Mouse (Mus musculus) naive thymus-derived CD4-positive, alpha-beta T cell, adult 5 months (primary cell): ENCODE results near the gene Gm13285. TPM values are rescaled to one million over a fixed set of nuclear protein-coding genes. Genes with fewer than 3 reads are reported as not detected.

ENCODE experiments used
- polyA plus RNA-seq: library from polyadenylated mRNA; unstranded; fragments of 100-300 nt; shearing (Covaris generic); gene quantifications from one replicate; pipeline ENCODE4 v1.2.1, GENCODE M21; 2017

Gene Gm13285
- polyA plus RNA-seq: not detected

GRCm38 (mm10) chr4:88799365-88799764 is at the start of gene Gm13285:
Gm13285 (plus strand) TSS chr4:88799665.

DNA sequence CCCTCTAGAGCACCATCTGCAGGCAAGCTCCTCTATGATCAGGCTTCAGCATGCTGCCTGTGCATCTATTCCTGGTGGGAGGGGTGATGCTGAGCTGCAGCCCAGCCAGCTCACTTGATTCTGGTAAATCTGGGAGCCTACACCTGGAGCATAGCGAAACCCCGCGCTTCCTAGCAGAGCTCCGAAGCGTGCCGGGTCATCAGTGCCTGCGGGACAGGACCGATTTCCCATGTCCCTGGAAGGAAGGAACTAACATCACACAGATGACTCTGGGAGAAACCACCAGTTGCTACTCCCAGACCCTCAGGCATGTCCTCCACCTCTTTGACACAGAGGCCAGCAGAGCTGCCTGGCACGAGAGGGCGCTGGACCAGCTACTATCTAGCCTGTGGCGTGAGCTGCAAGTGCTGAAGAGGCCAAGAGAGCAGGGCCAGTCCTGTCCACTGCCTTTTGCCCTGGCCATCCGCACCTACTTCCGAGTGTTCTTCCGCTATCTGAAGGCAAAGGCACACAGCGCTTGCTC is 44.6 kb upstream of the Gm13285 start, which contains the start of gene Gm13271:
Gm13271 (plus strand) TSS at position 51 of the 523 bp plus-strand sequence.

DNA sequence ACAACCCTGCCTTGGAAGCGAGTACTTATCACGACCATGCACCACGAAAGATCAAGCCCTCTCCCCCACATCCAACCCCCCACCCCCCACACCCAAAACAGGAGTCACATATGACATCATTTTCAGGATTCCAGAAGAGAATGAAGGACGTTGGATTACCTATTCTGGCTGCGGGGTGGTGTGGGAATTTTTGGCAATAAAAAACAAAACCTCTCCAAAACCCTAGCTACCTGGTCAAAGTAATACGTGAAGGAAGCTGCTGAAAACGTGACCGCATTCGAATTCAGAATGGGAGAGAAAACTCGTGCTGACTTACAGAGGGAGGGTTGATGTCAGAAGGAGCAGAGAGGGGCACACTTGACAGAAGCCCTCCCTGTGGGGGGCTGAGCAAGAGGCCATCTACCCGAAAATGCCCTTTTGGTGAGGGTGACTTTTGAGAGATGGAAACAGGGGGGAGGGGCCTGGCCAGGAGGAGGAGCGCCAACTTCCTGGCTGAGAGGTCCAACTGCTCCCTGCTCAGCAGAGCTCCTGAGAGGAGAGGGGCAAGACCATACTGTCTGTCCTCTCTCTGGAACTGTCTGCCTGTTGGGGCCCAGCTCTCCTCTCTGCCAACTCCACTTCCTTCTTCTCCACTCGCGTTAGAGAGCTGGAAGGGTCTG is 39.7 kb upstream of the Gm13285 start, which contains the start of gene Gm13283:
Gm13283 (plus strand) TSS at position 510 of the 659 bp plus-strand sequence.

DNA sequence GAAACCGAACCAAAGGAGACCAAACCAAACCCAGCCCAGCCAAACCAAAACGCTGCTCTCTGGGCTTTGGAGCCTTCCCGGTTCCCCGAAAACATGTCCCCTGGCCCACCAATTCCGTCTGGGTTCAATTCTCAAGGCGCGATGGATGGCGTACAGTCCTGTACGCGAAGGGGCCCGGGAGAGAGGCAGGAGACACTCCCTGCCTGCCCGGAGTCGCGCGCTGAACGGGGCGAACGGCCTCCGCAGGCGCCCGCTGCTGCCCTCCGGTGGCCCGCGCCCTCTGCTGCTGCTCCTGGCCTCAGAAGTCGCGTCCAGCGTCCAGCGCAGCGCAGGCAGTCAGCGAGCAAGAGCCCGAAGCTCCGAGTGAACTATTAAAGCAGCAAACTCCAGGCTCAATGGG is 25.9 kb upstream of the Gm13285 start, which contains the start of gene Gm13290:
Gm13290 (plus strand) TSS at position 301 of the 400 bp plus-strand sequence.

GRCm38 (mm10) chr4:88776622-88777021 is 22.8 kb upstream of the Gm13285 start, which contains the start of gene Gm13289:
Gm13289 (plus strand) TSS chr4:88776922.

DNA sequence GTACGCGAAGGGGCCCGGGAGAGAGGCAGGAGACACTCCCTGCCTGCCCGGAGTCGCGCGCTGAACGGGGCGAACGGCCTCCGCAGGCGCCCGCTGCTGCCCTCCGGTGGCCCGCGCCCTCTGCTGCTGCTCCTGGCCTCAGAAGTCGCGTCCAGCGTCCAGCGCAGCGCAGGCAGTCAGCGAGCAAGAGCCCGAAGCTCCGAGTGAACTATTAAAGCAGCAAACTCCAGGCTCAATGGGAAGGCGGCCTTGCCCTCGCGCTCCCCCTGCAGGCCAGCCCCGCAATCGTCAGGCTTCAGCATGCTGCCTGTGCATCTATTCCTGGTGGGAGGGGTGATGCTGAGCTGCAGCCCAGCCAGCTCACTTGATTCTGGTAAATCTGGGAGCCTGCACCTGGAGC is 19.9 kb upstream of the Gm13285 start, which contains the start of gene Gm13272:
Gm13272 (plus strand) TSS at position 301 of the 400 bp plus-strand sequence.

GRCm38 (mm10) chr4:88781831-88782230 is 17.6 kb upstream of the Gm13285 start, which contains the start of gene Ifnz:
Ifnz (plus strand) TSS chr4:88782131.

DNA sequence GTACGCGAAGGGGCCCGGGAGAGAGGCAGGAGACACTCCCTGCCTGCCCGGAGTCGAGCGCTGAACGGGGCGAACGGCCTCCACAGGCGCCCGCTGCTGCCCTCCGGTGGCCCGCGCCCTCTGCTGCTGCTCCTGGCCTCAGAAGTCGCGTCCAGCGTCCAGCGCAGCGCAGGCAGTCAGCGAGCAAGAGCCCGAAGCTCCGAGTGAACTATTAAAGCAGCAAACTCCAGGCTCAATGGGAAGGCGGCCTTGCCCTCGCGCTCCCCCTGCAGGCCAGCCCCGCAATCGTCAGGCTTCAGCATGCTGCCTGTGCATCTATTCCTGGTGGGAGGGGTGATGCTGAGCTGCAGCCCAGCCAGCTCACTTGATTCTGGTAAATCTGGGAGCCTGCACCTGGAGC is 14.1 kb upstream of the Gm13285 start, which contains the start of gene Gm13276:
Gm13276 (plus strand) TSS at position 301 of the 400 bp plus-strand sequence.

GRCm38 (mm10) chr4:88788402-88788801 is 11.1 kb upstream of the Gm13285 start, which contains the start of gene Gm13277:
Gm13277 (plus strand) TSS chr4:88788632.

DNA sequence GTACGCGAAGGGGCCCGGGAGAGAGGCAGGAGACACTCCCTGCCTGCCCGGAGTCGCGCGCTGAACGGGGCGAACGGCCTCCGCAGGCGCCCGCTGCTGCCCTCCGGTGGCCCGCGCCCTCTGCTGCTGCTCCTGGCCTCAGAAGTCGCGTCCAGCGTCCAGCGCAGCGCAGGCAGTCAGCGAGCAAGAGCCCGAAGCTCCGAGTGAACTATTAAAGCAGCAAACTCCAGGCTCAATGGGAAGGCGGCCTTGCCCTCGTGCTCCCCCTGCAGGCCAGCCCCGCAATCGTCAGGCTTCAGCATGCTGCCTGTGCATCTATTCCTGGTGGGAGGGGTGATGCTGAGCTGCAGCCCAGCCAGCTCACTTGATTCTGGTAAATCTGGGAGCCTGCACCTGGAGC is 8.2 kb upstream of the Gm13285 start, which contains the start of gene Gm13278:
Gm13278 (plus strand) TSS at position 301 of the 400 bp plus-strand sequence.

DNA sequence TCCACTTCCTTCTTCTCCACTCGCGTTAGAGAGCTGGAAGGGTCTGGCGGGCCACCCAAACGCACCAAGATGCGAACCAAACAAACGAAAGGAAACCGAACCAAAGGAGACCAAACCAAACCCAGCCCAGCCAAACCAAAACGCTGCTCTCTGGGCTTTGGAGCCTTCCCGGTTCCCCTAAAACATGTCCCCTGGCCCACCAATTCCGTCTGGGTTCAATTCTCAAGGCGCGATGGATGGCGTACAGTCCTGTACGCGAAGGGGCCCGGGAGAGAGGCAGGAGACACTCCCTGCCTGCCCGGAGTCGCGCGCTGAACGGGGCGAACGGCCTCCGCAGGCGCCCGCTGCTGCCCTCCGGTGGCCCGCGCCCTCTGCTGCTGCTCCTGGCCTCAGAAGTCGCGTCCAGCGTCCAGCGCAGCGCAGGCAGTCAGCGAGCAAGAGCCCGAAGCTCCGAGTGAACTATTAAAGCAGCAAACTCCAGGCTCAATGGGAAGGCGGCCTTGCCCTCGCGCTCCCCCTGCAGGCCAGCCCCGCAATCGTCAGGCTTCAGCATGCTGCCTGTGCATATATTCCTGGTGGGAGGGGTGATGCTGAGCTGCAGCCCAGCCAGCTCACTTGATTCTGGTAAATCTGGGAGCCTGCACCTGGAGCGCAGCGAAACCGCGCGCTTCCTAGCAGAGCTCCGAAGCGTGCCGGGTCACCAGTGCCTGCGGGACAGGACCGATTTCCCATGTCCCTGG is 5.4 kb upstream of the Gm13285 start, which contains the start of gene Gm13275:
Gm13275 (plus strand) TSS at position 552 of the 740 bp plus-strand sequence.

DNA sequence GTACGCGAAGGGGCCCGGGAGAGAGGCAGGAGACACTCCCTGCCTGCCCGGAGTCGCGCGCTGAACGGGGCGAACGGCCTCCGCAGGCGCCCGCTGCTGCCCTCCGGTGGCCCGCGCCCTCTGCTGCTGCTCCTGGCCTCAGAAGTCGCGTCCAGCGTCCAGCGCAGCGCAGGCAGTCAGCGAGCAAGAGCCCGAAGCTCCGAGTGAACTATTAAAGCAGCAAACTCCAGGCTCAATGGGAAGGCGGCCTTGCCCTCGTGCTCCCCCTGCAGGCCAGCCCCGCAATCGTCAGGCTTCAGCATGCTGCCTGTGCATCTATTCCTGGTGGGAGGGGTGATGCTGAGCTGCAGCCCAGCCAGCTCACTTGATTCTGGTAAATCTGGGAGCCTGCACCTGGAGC is 2.4 kb upstream of the Gm13285 start, which contains the start of gene Gm13279:
Gm13279 (plus strand) TSS at position 301 of the 400 bp plus-strand sequence.

DNA sequence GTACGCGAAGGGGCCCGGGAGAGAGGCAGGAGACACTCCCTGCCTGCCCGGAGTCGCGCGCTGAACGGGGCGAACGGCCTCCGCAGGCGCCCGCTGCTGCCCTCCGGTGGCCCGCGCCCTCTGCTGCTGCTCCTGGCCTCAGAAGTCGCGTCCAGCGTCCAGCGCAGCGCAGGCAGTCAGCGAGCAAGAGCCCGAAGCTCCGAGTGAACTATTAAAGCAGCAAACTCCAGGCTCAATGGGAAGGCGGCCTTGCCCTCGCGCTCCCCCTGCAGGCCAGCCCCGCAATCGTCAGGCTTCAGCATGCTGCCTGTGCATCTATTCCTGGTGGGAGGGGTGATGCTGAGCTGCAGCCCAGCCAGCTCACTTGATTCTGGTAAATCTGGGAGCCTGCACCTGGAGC is 3.5 kb downstream of the Gm13285 start, which contains the start of gene Gm13287:
Gm13287 (plus strand) TSS at position 301 of the 400 bp plus-strand sequence.

DNA sequence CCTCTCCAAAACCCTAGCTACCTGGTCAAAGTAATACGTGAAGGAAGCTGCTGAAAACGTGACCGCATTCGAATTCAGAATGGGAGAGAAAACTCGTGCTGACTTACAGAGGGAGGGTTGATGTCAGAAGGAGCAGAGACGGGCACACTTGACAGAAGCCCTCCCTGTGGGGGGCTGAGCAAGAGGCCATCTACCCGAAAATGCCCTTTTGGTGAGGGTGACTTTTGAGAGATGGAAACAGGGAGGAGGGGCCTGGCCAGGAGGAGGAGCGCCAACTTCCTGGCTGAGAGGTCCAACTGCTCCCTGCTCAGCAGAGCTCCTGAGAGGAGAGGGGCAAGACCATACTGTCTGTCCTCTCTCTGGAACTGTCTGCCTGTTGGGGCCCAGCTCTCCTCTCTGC is 5.8 kb downstream of the Gm13285 start, which contains the start of gene Gm13288:
Gm13288 (plus strand) TSS at position 301 of the 400 bp plus-strand sequence.

GRCm38 (mm10) chr4:88815928-88816327 is 16.5 kb downstream of the Gm13285 start, which contains the start of gene Ifna7:
Ifna7 (plus strand) TSS chr4:88816228.

GRCm38 (mm10) chr4:88819659-88820058 is 20.2 kb downstream of the Gm13285 start, which contains the start of gene Ifna11:
Ifna11 (plus strand) TSS chr4:88819959.

GRCm38 (mm10) chr4:88827116-88827515 is 27.7 kb downstream of the Gm13285 start, which contains the start of gene Ifna6:
Ifna6 (plus strand) TSS chr4:88827416.

GRCm38 (mm10) chr4:88835225-88835624 is 35.8 kb downstream of the Gm13285 start, which contains the start of gene Ifna5:
Ifna5 (plus strand) TSS chr4:88835525.

DNA sequence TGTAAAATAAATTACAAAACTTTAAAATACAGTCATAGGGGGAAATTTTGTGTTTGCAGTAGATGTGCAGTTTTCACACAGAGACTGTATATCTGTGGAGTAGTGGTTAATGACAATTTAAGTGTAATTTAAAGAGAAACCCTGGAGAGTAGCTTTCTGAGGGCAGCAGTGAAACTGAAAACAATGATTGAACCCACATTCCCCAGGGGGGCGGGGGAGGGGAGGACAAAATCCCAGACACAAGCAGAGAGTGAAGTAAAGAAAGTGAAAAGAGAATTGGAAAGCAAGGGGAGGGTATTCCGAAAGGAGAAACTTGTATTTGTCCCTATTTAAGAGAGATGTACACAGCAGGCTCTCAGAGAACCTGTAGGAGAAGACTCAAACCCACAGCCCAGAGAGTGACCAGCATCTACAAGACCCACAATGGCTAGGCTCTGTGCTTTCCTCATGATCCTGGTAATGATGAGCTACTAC is 42.0 kb downstream of the Gm13285 start, which contains the start of gene Ifna4:
Ifna4 (plus strand) TSS at position 424 of the 474 bp plus-strand sequence.

GRCm38 (mm10) chr4:88849698-88850097 is 50.2 kb downstream of the Gm13285 start, which contains the start of gene Ifna1:
Ifna1 (plus strand) TSS chr4:88850087.

